Mouse (Mus musculus): ENCODE measurements around the gene Tada2b. TPM values are rescaled to one million over a fixed set of nuclear protein-coding genes. Genes with fewer than 3 reads are reported as not detected.

Tada2b gene
- polyA plus RNA-seq, 1 experiment: 8.4 TPM

- Histone ChIP-seq H3K9ac (ENCODE audit: low read depth, poor library complexity, severe bottlenecking) (no peak overlapping the region), H3K27ac (ENCODE audit: insufficient read depth, low read length) (no peak overlapping the region), H3K27me3 (ENCODE audit: control insufficient read depth, insufficient read depth, low read length, poor library complexity, severe bottlenecking) (no peaks in the 10 kb centered on the region), H3K9me3 (replicated peaks; ENCODE audit: control insufficient read depth, insufficient read depth, low read length, poor library complexity, severe bottlenecking) (no peaks in the 10 kb centered on the region), H3K36me3 (ENCODE audit: control insufficient read depth, insufficient read depth, low read length, poor library complexity, severe bottlenecking) (peaks cover 4% of the 10 kb centered on the region; the same call in 1 of the 2 replicates), H3K4me1 (ENCODE audit: control insufficient read depth, insufficient read depth, low read length) (no peaks in the 10 kb centered on the region), H3K4me3 (ENCODE audit: low read depth, low read length) (no peak overlapping the region)
- TF ChIP-seq POLR2A (IDR thresholded peaks at IDR 0.05; ENCODE audit: insufficient read depth, low read length) (no peak), CTCF (IDR thresholded peaks at IDR 0.05; ENCODE audit: low read depth, low read length) (no peak), EP300 (IDR thresholded peaks at IDR 0.05; ENCODE audit: insufficient read depth, low read depth, low read length) (no peak)
These were observed 26.9 kb upstream of the Tada2b start for GRCm38 (mm10) chr5:36510956-36511355.

GRCm38 (mm10) chr5:36508351-36508750, 24.3 kb upstream of the Tada2b start:
- Histone ChIP-seq H3K27me3 (ENCODE audit: control insufficient read depth, insufficient read depth, low read length, poor library complexity, severe bottlenecking) (no peaks in the 10 kb centered on the region), H3K4me3 (ENCODE audit: low read depth, low read length) (no peak overlapping the region), H3K36me3 (ENCODE audit: control insufficient read depth, insufficient read depth, low read length, poor library complexity, severe bottlenecking) (peaks cover 4% of the 10 kb centered on the region; the same call in 1 of the 2 replicates), H3K27ac (ENCODE audit: insufficient read depth, low read length) (no peak overlapping the region), H3K9ac (ENCODE audit: low read depth, poor library complexity, severe bottlenecking) (no peak overlapping the region), H3K4me1 (ENCODE audit: control insufficient read depth, insufficient read depth, low read length) (no peaks in the 10 kb centered on the region), H3K9me3 (replicated peaks; ENCODE audit: control insufficient read depth, insufficient read depth, low read length, poor library complexity, severe bottlenecking) (no peaks in the 10 kb centered on the region)
- TF ChIP-seq EP300 (IDR thresholded peaks at IDR 0.05; ENCODE audit: insufficient read depth, low read depth, low read length) (no peak), CTCF (IDR thresholded peaks at IDR 0.05; ENCODE audit: low read depth, low read length) (no peak), POLR2A (IDR thresholded peaks at IDR 0.05; ENCODE audit: insufficient read depth, low read length) (no peak)

- Histone ChIP-seq H3K9ac (ENCODE audit: low read depth, poor library complexity, severe bottlenecking) (no peak overlapping the region), H3K9me3 (replicated peaks; ENCODE audit: control insufficient read depth, insufficient read depth, low read length, poor library complexity, severe bottlenecking) (no peaks in the 10 kb centered on the region), H3K27ac (ENCODE audit: insufficient read depth, low read length) (no peak overlapping the region), H3K4me3 (ENCODE audit: low read depth, low read length) (no peak overlapping the region), H3K27me3 (ENCODE audit: control insufficient read depth, insufficient read depth, low read length, poor library complexity, severe bottlenecking) (no peaks in the 10 kb centered on the region), H3K36me3 (ENCODE audit: control insufficient read depth, insufficient read depth, low read length, poor library complexity, severe bottlenecking) (peaks cover 2% of the 10 kb centered on the region; the same call in 1 of the 2 replicates), H3K4me1 (ENCODE audit: control insufficient read depth, insufficient read depth, low read length) (no peaks in the 10 kb centered on the region)
- TF ChIP-seq EP300 (IDR thresholded peaks at IDR 0.05; ENCODE audit: insufficient read depth, low read depth, low read length) (no peak), CTCF (IDR thresholded peaks at IDR 0.05; ENCODE audit: low read depth, low read length) (no peak), POLR2A (IDR thresholded peaks at IDR 0.05; ENCODE audit: insufficient read depth, low read length) (no peak)
These were observed 21.6 kb upstream of the Tada2b start for GRCm38 (mm10) chr5:36505643-36506042.

GRCm38 (mm10) chr5:36505235-36505634, 21.1 kb upstream of the Tada2b start:
- peaks cover 2% of the 10 kb centered on the region; the same call in 1 of the 2 replicates for H3K36me3 ChIP-seq (ENCODE audit: control insufficient read depth, insufficient read depth, low read length, poor library complexity, severe bottlenecking)
- H3K4me1 ChIP-seq (ENCODE audit: control insufficient read depth, insufficient read depth, low read length): no peaks in the 10 kb centered on the region
- H3K9ac ChIP-seq (ENCODE audit: low read depth, poor library complexity, severe bottlenecking): no peak overlapping the region

GRCm38 (mm10) chr5:36494709-36495108, 10.6 kb upstream of the Tada2b start:
- no peaks in the 10 kb centered on the region for H3K4me1 ChIP-seq (ENCODE audit: control insufficient read depth, insufficient read depth, low read length)
- H3K27me3 ChIP-seq (ENCODE audit: control insufficient read depth, insufficient read depth, low read length, poor library complexity, severe bottlenecking): no peaks in the 10 kb centered on the region
- H3K36me3 ChIP-seq (ENCODE audit: control insufficient read depth, insufficient read depth, low read length, poor library complexity, severe bottlenecking): no peaks in the 10 kb centered on the region
- no peak overlapping the region for H3K27ac ChIP-seq (ENCODE audit: insufficient read depth, low read length)
- H3K4me3 ChIP-seq (ENCODE audit: low read depth, low read length): no peak overlapping the region
- TF ChIP-seq POLR2A (IDR thresholded peaks at IDR 0.05; ENCODE audit: insufficient read depth, low read length): no peak
- no peak for TF ChIP-seq CTCF (IDR thresholded peaks at IDR 0.05; ENCODE audit: low read depth, low read length)
- no peak for TF ChIP-seq EP300 (IDR thresholded peaks at IDR 0.05; ENCODE audit: insufficient read depth, low read depth, low read length)
- no peaks in the 10 kb centered on the region for H3K9me3 ChIP-seq (replicated peaks; ENCODE audit: control insufficient read depth, insufficient read depth, low read length, poor library complexity, severe bottlenecking)
- no peak overlapping the region for H3K9ac ChIP-seq (ENCODE audit: low read depth, poor library complexity, severe bottlenecking)

More at GRCm38 (mm10) chr5:36505235-36505634, 21.1 kb upstream of the Tada2b start:
- H3K27me3 ChIP-seq (ENCODE audit: control insufficient read depth, insufficient read depth, low read length, poor library complexity, severe bottlenecking): no peaks in the 10 kb centered on the region
- H3K27ac ChIP-seq (ENCODE audit: insufficient read depth, low read length): no peak overlapping the region
- H3K9me3 ChIP-seq (replicated peaks; ENCODE audit: control insufficient read depth, insufficient read depth, low read length, poor library complexity, severe bottlenecking): no peaks in the 10 kb centered on the region
- H3K4me3 ChIP-seq (ENCODE audit: low read depth, low read length): no peak overlapping the region
- TF ChIP-seq CTCF (IDR thresholded peaks at IDR 0.05; ENCODE audit: low read depth, low read length) (no peak), POLR2A (IDR thresholded peaks at IDR 0.05; ENCODE audit: insufficient read depth, low read length) (no peak), EP300 (IDR thresholded peaks at IDR 0.05; ENCODE audit: insufficient read depth, low read depth, low read length) (no peak)

- Histone ChIP-seq H3K27me3 (ENCODE audit: control insufficient read depth, insufficient read depth, low read length, poor library complexity, severe bottlenecking) (no peaks in the 10 kb centered on the region), H3K9me3 (replicated peaks; ENCODE audit: control insufficient read depth, insufficient read depth, low read length, poor library complexity, severe bottlenecking) (no peaks in the 10 kb centered on the region), H3K27ac (ENCODE audit: insufficient read depth, low read length) (no peak overlapping the region), H3K9ac (ENCODE audit: low read depth, poor library complexity, severe bottlenecking) (no peak overlapping the region), H3K4me3 (ENCODE audit: low read depth, low read length) (no peak overlapping the region), H3K4me1 (ENCODE audit: control insufficient read depth, insufficient read depth, low read length) (no peaks in the 10 kb centered on the region), H3K36me3 (ENCODE audit: control insufficient read depth, insufficient read depth, low read length, poor library complexity, severe bottlenecking) (no peaks in the 10 kb centered on the region)
- no peak for TF ChIP-seq POLR2A (IDR thresholded peaks at IDR 0.05; ENCODE audit: insufficient read depth, low read length)
- TF ChIP-seq CTCF (IDR thresholded peaks at IDR 0.05; ENCODE audit: low read depth, low read length): no peak
- TF ChIP-seq EP300 (IDR thresholded peaks at IDR 0.05; ENCODE audit: insufficient read depth, low read depth, low read length): no peak
These were observed 9.8 kb upstream of the Tada2b start for GRCm38 (mm10) chr5:36493919-36494318.

Data from ES-Bruce4 (cell line).